Mouse (Mus musculus) megakaryocyte, embryonic 14.5 days (primary cell): ENCODE results near the gene Fgf9.

Experiments used
- FLI1 ChIP-seq: IDR thresholded peaks from 2 replicates; pipeline ENCODE4 v1.6.1; 2012; ENCODE audit warnings: low read length, inconsistent platforms, mixed read lengths
- GATA1 ChIP-seq: IDR thresholded peaks from 3 replicates; pipeline ENCODE4 v1.6.1; 2012; ENCODE audit warnings: mixed read lengths, low read length, inconsistent platforms, borderline replicate concordance

- TF ChIP-seq GATA1: no peak
- no peak for TF ChIP-seq FLI1
Observed at GRCm38 (mm10) chr14:58153470-58154416, 83.4 kb downstream of the Fgf9 start.
